Mouse (Mus musculus) heart, adult 2 months (tissue): ENCODE data around the gene Acvr1c. TPM values are rescaled to one million over a fixed set of nuclear protein-coding genes. Genes with fewer than 3 reads are reported as not detected.
A peak's percentile ranks its signal among the peaks of the same experiment; 100 is the strongest.

Experiments used
- DNase-seq, 2 experiments: peaks; one replicate each; pipeline ENCODE4 v3.0.0; 2021
- H3K27ac ChIP-seq: fragments of 200-600 bp; 2 replicates; pipeline ENCODE4 v1.8.1; 2022
- H3K27me3 ChIP-seq: fragments of 200-500 bp; 2 replicates; pipeline ENCODE4 v1.6.1; 2012; ENCODE audit warnings: mild to moderate bottlenecking, low read length, inconsistent platforms, mixed read lengths; ENCODE audit not compliant: control insufficient read depth, insufficient read depth
- H3K36me3 ChIP-seq: fragments of 200-500 bp; 2 replicates; pipeline ENCODE4 v1.6.1; 2012; ENCODE audit warnings: low read length, inconsistent platforms; ENCODE audit not compliant: control insufficient read depth, insufficient read depth
- H3K4me1 ChIP-seq: fragments of 200-500 bp; 2 replicates; pipeline ENCODE4 v1.6.1; 2011; ENCODE audit warnings: low read length; ENCODE audit not compliant: control insufficient read depth, insufficient read depth
- H3K4me3 ChIP-seq: fragments of 200-600 bp; 2 replicates; pipeline ENCODE4 v1.8.1; 2022
- H3K79me2 ChIP-seq: fragments of 200-500 bp; replicated peaks from 2 replicates; pipeline ENCODE4 v1.6.1; 2012; ENCODE audit warnings: mild to moderate bottlenecking, inconsistent platforms, low read length, moderate library complexity, mixed read lengths; ENCODE audit not compliant: control insufficient read depth, insufficient read depth
- H3K9ac ChIP-seq: fragments of 200-500 bp; 2 replicates; pipeline ENCODE4 v1.6.1; 2012; ENCODE audit warnings: low read depth, mild to moderate bottlenecking, control low read depth, inconsistent platforms, low read length, mixed read lengths
- CTCF ChIP-seq: fragments of 200-600 bp; IDR thresholded peaks from 2 replicates; pipeline ENCODE4 v1.8.1; 2022; ENCODE audit warnings: antibody characterized with exemption, mild to moderate bottlenecking, moderate library complexity
- EP300 ChIP-seq: fragments of 200-500 bp; IDR thresholded peaks from 2 replicates; pipeline ENCODE4 v1.6.1; 2011; ENCODE audit warnings: low read depth, low read length, control low read depth; ENCODE audit not compliant: insufficient read depth
- POLR2A ChIP-seq: fragments of 200-500 bp; IDR thresholded peaks from 2 replicates; pipeline ENCODE4 v1.6.1; 2011; ENCODE audit warnings: mild to moderate bottlenecking, low read depth, low read length, control low read depth; ENCODE audit not compliant: insufficient read depth
- WGBS: fragments of 180-500 bp; shearing (Covaris S2); methylation state at CpG from one replicate; pipeline ENCODE4 v1.1.7; 2018; 5-methylcytosine and 5-hydroxymethylcytosine counted together
- intact Hi-C: fragments of 180-260 bp; cut with DNase I; formaldehyde crosslinking; loops from one replicate; pipeline ENCODE4 v1.15.1; 2025
- polyA plus RNA-seq: library from polyadenylated mRNA; depleted of rRNA; stranded (reverse); fragments of >200 nt; gene quantifications from 2 replicates; pipeline ENCODE4 v1.2.3, GENCODE M21; 2012
- total RNA-seq, 2 experiments: library from RNA; stranded (reverse); gene quantifications; 2 replicates each; pipeline ENCODE4 v1.2.3; 2021

Acvr1c gene
- total and polyA plus RNA-seq, 3 experiments: 0.39 to 0.59 (median 0.41) TPM

- no peaks in the 10 kb centered on the region for H3K36me3 ChIP-seq
- no peak overlapping the region for H3K4me3 ChIP-seq
- no peak for DNase-seq
- TF ChIP-seq CTCF: no peak
- intact Hi-C loops: no loop called here
- no peak overlapping the region for H3K27ac ChIP-seq
- H3K79me2 ChIP-seq: no peaks in the 10 kb centered on the region
- no peak overlapping the region for H3K9ac ChIP-seq
- WGBS: 82% methylated on average over 2 of the region's 2 CpGs
- no peaks in the 10 kb centered on the region for H3K27me3 ChIP-seq
- no peaks in the 10 kb centered on the region for H3K4me1 ChIP-seq
Observed at GRCm38 (mm10) chr2:58350657-58351056, 7.0 kb downstream of the Acvr1c start.

GRCm38 (mm10) chr2:58336730-58337129, 21.0 kb downstream of the Acvr1c start:
- no peak overlapping the region for H3K27ac ChIP-seq
- no peaks in the 10 kb centered on the region for H3K4me1 ChIP-seq
- no peak for DNase-seq
- no peak overlapping the region for H3K4me3 ChIP-seq
- intact Hi-C loops: no loop called here
- TF ChIP-seq CTCF: no peak
- TF ChIP-seq POLR2A: no peak
- no peak for TF ChIP-seq EP300
- 78% methylated on average over 5 of the region's 5 CpGs for WGBS
- H3K27me3 ChIP-seq: no peaks in the 10 kb centered on the region
- H3K9ac ChIP-seq: no peak overlapping the region
- no peaks in the 10 kb centered on the region for H3K36me3 ChIP-seq
- no peaks in the 10 kb centered on the region for H3K79me2 ChIP-seq

GRCm38 (mm10) chr2:58329589-58329988, 28.1 kb downstream of the Acvr1c start:
- intact Hi-C loops: no loop called here
- DNase-seq: no peak
- no peaks in the 10 kb centered on the region for H3K79me2 ChIP-seq
- H3K36me3 ChIP-seq: no peaks in the 10 kb centered on the region
- H3K9ac ChIP-seq: no peak overlapping the region
- H3K27me3 ChIP-seq: no peaks in the 10 kb centered on the region
- no peak overlapping the region for H3K27ac ChIP-seq
- no peak overlapping the region for H3K4me3 ChIP-seq
- WGBS: 72% methylated on average over 5 of the region's 5 CpGs
- no peaks in the 10 kb centered on the region for H3K4me1 ChIP-seq
- TF ChIP-seq CTCF (no peak), EP300 (no peak), POLR2A (no peak)

GRCm38 (mm10) chr2:58324118-58324901, 33.4 kb downstream of the Acvr1c start:
- peak; percentile 44 for TF ChIP-seq CTCF
- TF ChIP-seq POLR2A: no peak
- TF ChIP-seq EP300: no peak
- Histone ChIP-seq H3K27me3 (no peaks in the 10 kb centered on the region), H3K9ac (no peak overlapping the region), H3K4me1 (no peaks in the 10 kb centered on the region), H3K79me2 (no peaks in the 10 kb centered on the region), H3K36me3 (no peaks in the 10 kb centered on the region), H3K4me3 (no peak overlapping the region), H3K27ac (no peak overlapping the region)
- no peak for DNase-seq
- intact Hi-C loops: no loop called here
- 21% methylated on average over 23 of the region's 23 CpGs for WGBS

- 71% methylated on average over 6 of the region's 6 CpGs for WGBS
- no peaks in the 10 kb centered on the region for H3K36me3 ChIP-seq
- H3K79me2 ChIP-seq: no peaks in the 10 kb centered on the region
- TF ChIP-seq EP300: no peak
- TF ChIP-seq POLR2A: no peak
- no peak for TF ChIP-seq CTCF
- no peak for DNase-seq
- no peak overlapping the region for H3K9ac ChIP-seq
- H3K27me3 ChIP-seq: no peaks in the 10 kb centered on the region
- no peak overlapping the region for H3K4me3 ChIP-seq
- H3K4me1 ChIP-seq: no peaks in the 10 kb centered on the region
- intact Hi-C loops: no loop called here
- H3K27ac ChIP-seq: no peak overlapping the region
Observed at GRCm38 (mm10) chr2:58323274-58323673, 34.4 kb downstream of the Acvr1c start.

- H3K9ac ChIP-seq: no peak overlapping the region
- WGBS: 89% methylated on average over 7 of the region's 7 CpGs
- no peaks in the 10 kb centered on the region for H3K4me1 ChIP-seq
- intact Hi-C loops: no loop called here
- H3K79me2 ChIP-seq: no peaks in the 10 kb centered on the region
- H3K27me3 ChIP-seq: no peaks in the 10 kb centered on the region
- TF ChIP-seq EP300 (no peak), CTCF (no peak), POLR2A (no peak)
- no peak for DNase-seq
- no peaks in the 10 kb centered on the region for H3K36me3 ChIP-seq
- H3K27ac ChIP-seq: no peak overlapping the region
- no peak overlapping the region for H3K4me3 ChIP-seq
Observed at GRCm38 (mm10) chr2:58316186-58316585, 41.5 kb downstream of the Acvr1c start.
